Mouse (Mus musculus) gastrocnemius, adult 2 months (tissue): ENCODE results near the gene Rdm1. TPM values are rescaled to one million over a fixed set of nuclear protein-coding genes. Genes with fewer than 3 reads are reported as not detected.

Experiments
- DNase-seq: peaks from one replicate; pipeline ENCODE4 v3.0.0; 2022
- H3K27ac ChIP-seq: fragments of 200-600 bp; 2 replicates; pipeline ENCODE4 v1.8.1; 2022; ENCODE audit warnings: mild to moderate bottlenecking
- H3K4me3 ChIP-seq: fragments of 200-600 bp; 2 replicates; pipeline ENCODE4 v1.8.1; 2022; ENCODE audit warnings: mild to moderate bottlenecking, moderate library complexity
- CTCF ChIP-seq: fragments of 200-600 bp; IDR thresholded peaks from 2 replicates; pipeline ENCODE4 v1.8.1; 2022; ENCODE audit warnings: antibody characterized with exemption, mild to moderate bottlenecking, moderate library complexity
- intact Hi-C: fragments of 180-260 bp; cut with DNase I; formaldehyde crosslinking; loops from one replicate; pipeline ENCODE4 v1.15.1; 2025
- total RNA-seq, 2 experiments: library from RNA; stranded (reverse); gene quantifications; 2 replicates each; pipeline ENCODE4 v1.2.3; 2021

Rdm1 gene
- total RNA-seq, 2 experiments from 2014 or later: 24.2 to 27.4 TPM

DNA sequence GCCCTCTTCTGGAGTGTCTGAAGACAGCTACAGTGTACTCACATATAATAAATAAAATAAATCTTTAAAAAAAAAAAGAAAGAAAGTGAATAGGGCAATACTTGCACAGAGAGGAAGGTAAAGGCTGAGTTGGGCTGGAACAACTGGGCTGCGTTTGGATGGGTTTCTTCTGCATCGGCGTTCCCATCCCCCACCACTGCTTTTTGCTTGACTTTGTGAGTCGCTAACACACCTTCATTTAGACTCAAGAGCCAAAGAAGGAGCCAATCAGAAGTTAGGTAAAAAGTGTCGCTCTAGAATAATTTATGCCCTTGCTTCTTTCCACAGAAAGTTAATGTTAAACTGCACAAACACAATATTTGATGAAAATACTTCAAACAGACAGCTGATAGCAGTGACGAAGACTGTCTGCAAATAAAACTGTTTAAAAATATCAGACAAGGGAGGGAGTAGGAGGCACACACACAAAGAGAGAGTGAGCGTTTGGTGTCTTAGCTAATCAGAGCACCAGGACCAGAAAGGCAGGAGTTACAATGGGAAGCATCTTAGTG, 55.5 kb downstream of the Rdm1 start:
- H3K27ac ChIP-seq: no peak overlapping the region
- intact Hi-C loops: no loop called here
- H3K4me3 ChIP-seq: no peak overlapping the region
- no peak for TF ChIP-seq CTCF
- no peak for DNase-seq

Other genes with a start within 250 kb of the Rdm1 start
- gene Aarsd1, start 209.6 kb upstream of the Rdm1 start, total RNA-seq: 10 to 100 TPM; 17.1 to 24.9 TPM
- gene Gm27029, start 202.4 kb upstream of the Rdm1 start, total RNA-seq: 1 to 10 TPM; 7.9 to 8.4 TPM
- 1 to 10 TPM; 7.3 to 8.8 TPM for gene Rundc1, start 202.1 kb upstream of the Rdm1 start, total RNA-seq
- gene Ptges3l, start 201.9 kb upstream of the Rdm1 start, total RNA-seq: 10 to 100 TPM; 82.0 to 90.7 TPM
- gene Rpl27, start 184.9 kb upstream of the Rdm1 start, total RNA-seq: 10 to 100 TPM; 31.9 to 49.4 TPM
- gene Ifi35, start 178.8 kb upstream of the Rdm1 start, total RNA-seq: 10 to 100 TPM in 1 of 2 experiments, 1 to 10 TPM in 1; 8.6 to 14.3 TPM
- 1 to 10 TPM; 3.3 to 3.5 TPM for gene Rnd2, start 162.2 kb upstream of the Rdm1 start, total RNA-seq
- gene Vat1, start 161.0 kb upstream of the Rdm1 start, total RNA-seq: 10 to 100 TPM; 10.0 to 14.5 TPM
- gene Brca1, start 75.2 kb upstream of the Rdm1 start, total RNA-seq: under 1 TPM; 0.03 to 0.31 TPM
- gene Nbr1, start 75.0 kb upstream of the Rdm1 start, total RNA-seq: 10 to 100 TPM; 65.3 to 65.6 TPM
- 1 to 10 TPM; 1.0 to 2.6 TPM for gene Tmem106a, start 45.0 kb upstream of the Rdm1 start, total RNA-seq
- not detected for gene Gm11634, start 27.9 kb upstream of the Rdm1 start, total RNA-seq
- 10 to 100 TPM in 1 of 2 experiments, 1 to 10 TPM in 1; 6.7 to 13.1 TPM for gene Arl4d, start 38.3 kb downstream of the Rdm1 start, total RNA-seq
- 10 to 100 TPM; 13.8 to 15.1 TPM for gene Dhx8, start 105.7 kb downstream of the Rdm1 start, total RNA-seq
- 1 to 10 TPM; 2.7 to 3.1 TPM for gene Etv4, start 158.2 kb downstream of the Rdm1 start, total RNA-seq